Mouse (Mus musculus): ENCODE data around the gene Glcci1. TPM values are rescaled to one million over a fixed set of nuclear protein-coding genes. Genes with fewer than 3 reads are reported as not detected.

Gene Glcci1
- total and polyA plus RNA-seq, 3 experiments: 1.8 to 31.1 (median 7.9) TPM

GRCm38 (mm10) chr6:8479176-8479575 is 30.2 kb upstream of the Glcci1 start:
- H3K79me2 ChIP-seq (ENCODE audit: control insufficient read depth, insufficient read depth, low read length, poor library complexity): no peaks in the 10 kb centered on the region
- DNase-seq (ENCODE audit: low read depth, low spot score): no peak
- H3K27ac ChIP-seq (ENCODE audit: control insufficient read depth, low read depth, low read length): no peak overlapping the region
- H3K4me1 ChIP-seq (ENCODE audit: control insufficient read depth in 1 of 2, insufficient read depth in 2 of 2, low read length in 2 of 2): peaks cover 0 to 5% of the 10 kb centered on the region in 2 experiments; a peak in 1 of 4 replicates
- no peak overlapping the region for H3K9ac ChIP-seq (ENCODE audit: control insufficient read depth, low read depth, low read length, poor library complexity, severe bottlenecking)
- no peaks in the 10 kb centered on the region for H3K9me3 ChIP-seq (replicated peaks; ENCODE audit: insufficient read depth, low read length)
- H3K36me3 ChIP-seq (ENCODE audit: control insufficient read depth in 1 of 2, insufficient read depth in 2 of 2, low read length in 2 of 2): no peaks in the 10 kb centered on the region; a peak in 2 of 4 replicates
- H3K27me3 ChIP-seq (ENCODE audit: control insufficient read depth in 1 of 2, insufficient read depth in 2 of 2, low read length in 2 of 2): no peaks in the 10 kb centered on the region
- no peak overlapping the region for H3K4me3 ChIP-seq (ENCODE audit: control insufficient read depth in 1 of 2, insufficient read depth in 1 of 2, low read depth in 2 of 2, low read length in 2 of 2)
- TF ChIP-seq HCFC1 (IDR thresholded peaks at IDR 0.05; ENCODE audit: low read depth, low read length) (no peak), EP300 (IDR thresholded peaks at IDR 0.05; ENCODE audit: low read depth in 1 of 2, low read length in 2 of 2) (no peak), GABPA (IDR thresholded peaks at IDR 0.05; ENCODE audit: low read depth, low read length) (no peak), ETS1 (IDR thresholded peaks at IDR 0.05; ENCODE audit: low read depth, low read length) (no peak), POLR2AphosphoS5 (IDR thresholded peaks at IDR 0.05; ENCODE audit: borderline replicate concordance, low read depth, low read length) (no peak), KAT2A (conservative IDR thresholded peaks at IDR 0.05; ENCODE audit: low read depth, low read length) (no peak), ELF1 (IDR thresholded peaks at IDR 0.05; ENCODE audit: low read depth, low read length) (no peak), CTCF (IDR thresholded peaks at IDR 0.05 in 2 of 3, conservative IDR thresholded peaks at IDR 0.05 in 1 of 3; ENCODE audit: control insufficient read depth in 1 of 3, insufficient read depth in 1 of 3, low read depth in 2 of 3, low read length in 3 of 3, poor library complexity in 1 of 3, severe bottlenecking in 1 of 3) (no peak), BHLHE40 (IDR thresholded peaks at IDR 0.05; ENCODE audit: borderline replicate concordance, low read depth, low read length) (no peak), TAL1 (IDR thresholded peaks at IDR 0.05; ENCODE audit: low read length) (no peak), CHD2 (IDR thresholded peaks at IDR 0.05; ENCODE audit: low read length) (no peak), NRF1 (IDR thresholded peaks at IDR 0.05; ENCODE audit: insufficient read depth, low read depth, low read length, poor library complexity, severe bottlenecking) (no peak), GATA1 (IDR thresholded peaks at IDR 0.05; ENCODE audit: low read depth, low read length) (no peak), MAFK (IDR thresholded peaks at IDR 0.05; ENCODE audit: borderline replicate concordance, low read depth, low read length) (no peak), TBP (IDR thresholded peaks at IDR 0.05; ENCODE audit: low read depth, low read length) (no peak), RAD21 (IDR thresholded peaks at IDR 0.05; ENCODE audit: low read depth, low read length) (no peak), MEF2A (IDR thresholded peaks at IDR 0.05; ENCODE audit: extremely low read depth, insufficient replicate concordance, low read depth, low read length, poor library complexity, severe bottlenecking) (no peak), ZMIZ1 (IDR thresholded peaks at IDR 0.05; ENCODE audit: low read depth, low read length) (no peak), POLR2AphosphoS2 (IDR thresholded peaks at IDR 0.05; ENCODE audit: low read length) (no peak), CHD1 (IDR thresholded peaks at IDR 0.05; ENCODE audit: low read depth, low read length) (no peak)

Measured in MEL (cell line).